Mouse (Mus musculus): ENCODE data around the gene Zfp282.

- TF ChIP-seq EP300 (IDR thresholded peaks at IDR 0.05) (no peak), CTCF (IDR thresholded peaks at IDR 0.05) (peak; percentile 99)
These were observed 41.5 kb upstream of the Zfp282 start, which contains the start of gene Zfp398 for GRCm38 (mm10) chr6:47835482-47835983.
